Mouse (Mus musculus) erythroblast, embryonic 14.5 days (primary cell): ENCODE data around the gene Hpgds.

Experiments used
- GATA1 ChIP-seq: IDR thresholded peaks from 2 replicates; pipeline ENCODE4 v1.6.1; 2012; ENCODE audit warnings: low read length, inconsistent platforms, mixed read lengths
- TAL1 ChIP-seq: IDR thresholded peaks from 3 replicates; pipeline ENCODE4 v1.6.1; 2012; ENCODE audit warnings: low read length, inconsistent platforms, mixed read lengths

- TF ChIP-seq TAL1 = no peak
- TF ChIP-seq GATA1 = no peak
These were observed 3.9 kb downstream of the Hpgds start for GRCm38 (mm10) chr6:65140750-65141243.
